ENCODE assay signal across 8 mouse cellular contexts in genomic region chr4:114913594-114913962, GRCm38 (mm10). TPM values are rescaled to one million over a fixed set of nuclear protein-coding genes. Genes with fewer than 3 reads are reported as not detected.
DNase-seq lines count a peak whose midpoint lies in the region; ATAC-seq lines count a peak whose summit lies in the region.
"Had no signal": no experiment of that assay in that cellular context is flagged by ENCODE, and none has a peak within 500 bp of the region (broad histone marks: within the 10 kb centered on the region; RNA-seq: fewer than 3 reads in every experiment).

No protein-coding gene starts in this region.

- no peaks in the 10 kb centered on the region for H3K9me3 ChIP-seq in forebrain, embryonic 11.5 days (ENCODE audit: control insufficient read depth, low read length)
- H3K9me3 ChIP-seq: lung, embryonic 15.5 days had no signal

- H3K4me3 ChIP-seq in forebrain, embryonic 11.5 days (ENCODE audit: low read depth, low read length): no peak overlapping the region
- H3K4me3 ChIP-seq: lung, embryonic 15.5 days had no signal

- H3K36me3 ChIP-seq in forebrain, embryonic 11.5 days (ENCODE audit: control insufficient read depth, insufficient read depth, low read length): no peaks in the 10 kb centered on the region
- H3K36me3 ChIP-seq: lung, embryonic 15.5 days had no signal

- peak; percentile 38 for DNase-seq in right cerebral cortex, adult 18-20 months
- no peak for DNase-seq in right cerebral cortex, postnatal 36 days (ENCODE audit: low spot score in 2 of 2)
- DNase-seq in adrenal gland, postnatal 36 days: peak; percentile 71 to 74
- DNase-seq in forebrain, embryonic 11.5 days (ENCODE audit: low spot score): peak; percentile 90
- DNase-seq in kidney, adult 18-20 months: peak; percentile 60
- peak; percentile 74 for DNase-seq in lung, postnatal 10 days
- peak; percentile 59 for DNase-seq in right cerebral cortex, postnatal 4 days

- H3K4me1 ChIP-seq in forebrain, embryonic 11.5 days (replicated peaks; ENCODE audit: control insufficient read depth, insufficient read depth, low read length): peaks cover 10% of the 10 kb centered on the region

- no peak overlapping the region for H3K27ac ChIP-seq in forebrain, embryonic 11.5 days (ENCODE audit: low read depth, low read length)
- H3K27ac ChIP-seq: lung, embryonic 15.5 days had no signal

- peak; percentile 39 for ATAC-seq in forebrain, embryonic 11.5 days (replicated peaks; ENCODE audit: low FRiP score)

- no peak overlapping the region for H3K9ac ChIP-seq in forebrain, embryonic 11.5 days (ENCODE audit: low read length)
- H3K9ac ChIP-seq: lung, embryonic 15.5 days had no signal

- peaks cover 82% of the 10 kb centered on the region for H3K27me3 ChIP-seq in forebrain, embryonic 11.5 days (ENCODE audit: control insufficient read depth, insufficient read depth, low read length)

- H3K4me2 ChIP-seq in forebrain, embryonic 11.5 days (ENCODE audit: low read depth, low read length, severe bottlenecking): no peak overlapping the region
- H3K4me2 ChIP-seq: lung, embryonic 15.5 days had no signal

- under 1% methylated on average over 13 of the region's 13 CpGs for WGBS in forebrain, embryonic 11.5 days

RNA-seq across cellular contexts. Expression of gene Foxd2, which starts 4.9 kb away (rescaled TPM):
- 1 to 10 TPM; 1.4 to 1.7 TPM for total RNA-seq in adrenal gland, postnatal 36 days (2021)
- 1.1 and 1.6 TPM in 2 replicates for polyA plus RNA-seq in forebrain, embryonic 11.5 days (2014; fragmentation: Nextera tagmentation; extraction: Ambion mirVana)

RNA-seq across cellular contexts. Expression of gene Foxe3, which starts 12.2 kb away (rescaled TPM):
- total RNA-seq in adrenal gland, postnatal 36 days (2021): not detected
- 0.29 and 0.32 TPM in 2 replicates for polyA plus RNA-seq in forebrain, embryonic 11.5 days (2014; fragmentation: Nextera tagmentation; extraction: Ambion mirVana)
- polyA plus RNA-seq: lung, embryonic 15.5 days had no signal

Comparison
In these comparisons a context has a peak if more than half of its experiments do, and no peak if none do; other contexts are left out.
1. DNase-seq: peak in right cerebral cortex, adult 18-20 months (single experiment), adrenal gland, postnatal 36 days (2 of 2), forebrain, embryonic 11.5 days (single experiment), kidney, adult 18-20 months (single experiment), lung, postnatal 10 days (single experiment) and right cerebral cortex, postnatal 4 days (single experiment); none in right cerebral cortex, postnatal 36 days (0 of 2).